Mouse (Mus musculus) C2C12 (cell line): ENCODE measurements around the gene Hmces. TPM values are rescaled to one million over a fixed set of nuclear protein-coding genes. Genes with fewer than 3 reads are reported as not detected.

Source experiments
- H3K27me3 ChIP-seq: one replicate; pipeline ENCODE4 v1.6.1; 2011; ENCODE audit not compliant: control insufficient read depth, insufficient read depth, insufficient read length
- H3K36me3 ChIP-seq: one replicate; pipeline ENCODE4 v1.6.1; 2011; ENCODE audit not compliant: control insufficient read depth, insufficient read depth
- H3K4me3 ChIP-seq: one replicate; pipeline ENCODE4 v1.5.1; 2011; ENCODE audit warnings: mild to moderate bottlenecking, control low read depth; ENCODE audit not compliant: poor library complexity, insufficient read depth, severe bottlenecking
- H3K79me2 ChIP-seq: one replicate; pipeline ENCODE4 v1.6.1; 2011; ENCODE audit not compliant: control insufficient read depth, insufficient read depth
- H3K79me3 ChIP-seq: one replicate; pipeline ENCODE4 v1.6.1; 2011; ENCODE audit warnings: low read depth, control low read depth
- H3ac ChIP-seq: one replicate; pipeline ENCODE3; 2011; ENCODE audit warnings: low read depth; ENCODE audit not compliant: control insufficient read depth, insufficient read length
- CEBPB ChIP-seq: IDR thresholded peaks from one replicate; pipeline ENCODE4 v1.6.1; 2011; ENCODE audit warnings: low read depth, mild to moderate bottlenecking, control low read depth, moderate library complexity
- CTCF ChIP-seq: IDR thresholded peaks from one replicate; pipeline ENCODE4 v1.5.1; 2011; ENCODE audit not compliant: control insufficient read depth, insufficient read depth, insufficient read length
- FOSL1 ChIP-seq: IDR thresholded peaks from one replicate; pipeline ENCODE4 v1.8.0; 2011; ENCODE audit warnings: mild to moderate bottlenecking, low read length; ENCODE audit not compliant: poor library complexity, insufficient read depth, severe bottlenecking
- MAX ChIP-seq: IDR thresholded peaks from one replicate; pipeline ENCODE4 v1.6.1; 2011; ENCODE audit warnings: mild to moderate bottlenecking, control low read depth
- MYOD1 ChIP-seq: IDR thresholded peaks from one replicate; pipeline ENCODE4 v1.6.1; 2011; ENCODE audit warnings: low read depth; ENCODE audit not compliant: control insufficient read depth, insufficient read length
- MYOG ChIP-seq: IDR thresholded peaks from one replicate; pipeline ENCODE4 v1.6.1; 2011; ENCODE audit not compliant: control insufficient read depth, insufficient read length; ENCODE audit errors: extremely low read depth
- USF1 ChIP-seq: IDR thresholded peaks from one replicate; pipeline ENCODE4 v1.6.1; 2011; ENCODE audit warnings: low read depth, mild to moderate bottlenecking, control low read depth, moderate library complexity
- polyA plus RNA-seq: library from polyadenylated mRNA; unstranded; fragments of >200 nt; fragmentation: generic; extraction: Trizol; gene quantifications from one replicate; pipeline ENCODE4 v1.2.1, GENCODE M21; 2012; ENCODE audit warnings: missing spikeins

Hmces gene
- polyA plus RNA-seq, 1 experiment = 43.5 TPM

GRCm38 (mm10) chr6:87879010-87879409 lies 34.7 kb upstream of the Hmces start:
- Histone ChIP-seq H3K27me3 (no peaks in the 10 kb centered on the region), H3K36me3 (no peaks in the 10 kb centered on the region), H3K79me3 (no peaks in the 10 kb centered on the region), H3ac (no peak overlapping the region), H3K4me3 (no peak overlapping the region), H3K79me2 (no peaks in the 10 kb centered on the region)
- TF ChIP-seq USF1 (peak; percentile 50), MYOG (no peak), MAX (no peak), FOSL1 (no peak), CTCF (no peak), CEBPB (no peak), MYOD1 (no peak)

GRCm38 (mm10) chr6:87879628-87880027 lies 34.1 kb upstream of the Hmces start:
- no peaks in the 10 kb centered on the region for H3K36me3 ChIP-seq
- H3ac ChIP-seq = no peak overlapping the region
- H3K79me2 ChIP-seq = no peaks in the 10 kb centered on the region
- no peaks in the 10 kb centered on the region for H3K79me3 ChIP-seq
- H3K27me3 ChIP-seq = no peaks in the 10 kb centered on the region
- no peak overlapping the region for H3K4me3 ChIP-seq
- no peak for TF ChIP-seq CEBPB
- no peak for TF ChIP-seq CTCF
- no peak for TF ChIP-seq USF1
- no peak for TF ChIP-seq MYOG
- TF ChIP-seq MYOD1 = no peak
- no peak for TF ChIP-seq MAX
- TF ChIP-seq FOSL1 = no peak

GRCm38 (mm10) chr6:87882221-87882620 lies 31.5 kb upstream of the Hmces start:
- H3ac ChIP-seq = no peak overlapping the region
- H3K4me3 ChIP-seq = no peak overlapping the region
- no peaks in the 10 kb centered on the region for H3K79me2 ChIP-seq
- H3K36me3 ChIP-seq = no peaks in the 10 kb centered on the region
- no peaks in the 10 kb centered on the region for H3K79me3 ChIP-seq
- no peaks in the 10 kb centered on the region for H3K27me3 ChIP-seq
- no peak for TF ChIP-seq CTCF
- no peak for TF ChIP-seq USF1
- no peak for TF ChIP-seq CEBPB
- no peak for TF ChIP-seq MAX
- no peak for TF ChIP-seq FOSL1
- no peak for TF ChIP-seq MYOG
- no peak for TF ChIP-seq MYOD1

- TF ChIP-seq CTCF = no peak
- TF ChIP-seq MAX = no peak
- TF ChIP-seq FOSL1 = no peak
- no peak for TF ChIP-seq CEBPB
- TF ChIP-seq USF1 = no peak
- no peak for TF ChIP-seq MYOD1
- no peak for TF ChIP-seq MYOG
- Histone ChIP-seq H3K4me3 (no peak overlapping the region), H3K79me2 (peaks cover 2% of the 10 kb centered on the region), H3K27me3 (no peaks in the 10 kb centered on the region), H3K79me3 (peaks cover under 1% of the 10 kb centered on the region), H3K36me3 (no peaks in the 10 kb centered on the region), H3ac (no peak overlapping the region)
These were observed 30.9 kb upstream of the Hmces start for GRCm38 (mm10) chr6:87882816-87883215.

GRCm38 (mm10) chr6:87886721-87887120 lies 27.0 kb upstream of the Hmces start:
- Histone ChIP-seq H3ac (no peak overlapping the region), H3K79me2 (peaks cover 32% of the 10 kb centered on the region), H3K79me3 (peaks cover 27% of the 10 kb centered on the region), H3K27me3 (no peaks in the 10 kb centered on the region), H3K4me3 (no peak overlapping the region), H3K36me3 (peaks cover 29% of the 10 kb centered on the region)
- TF ChIP-seq CTCF = no peak
- no peak for TF ChIP-seq MYOD1
- no peak for TF ChIP-seq FOSL1
- no peak for TF ChIP-seq CEBPB
- no peak for TF ChIP-seq MAX
- no peak for TF ChIP-seq USF1
- no peak for TF ChIP-seq MYOG

- H3ac ChIP-seq = peak within 1 kb of the TSS; percentile 96
- peaks cover 32% of the 10 kb centered on the region for H3K79me2 ChIP-seq
- H3K4me3 ChIP-seq = peak within 1 kb of the TSS; percentile 97
- TF ChIP-seq CTCF = peak; percentile 93
- TF ChIP-seq FOSL1 = no peak
- peak; percentile 76 for TF ChIP-seq MAX
- TF ChIP-seq USF1 = no peak
- no peak for TF ChIP-seq MYOD1
- no peak for TF ChIP-seq MYOG
- no peak for TF ChIP-seq CEBPB
- H3K36me3 ChIP-seq = peaks cover 39% of the 10 kb centered on the region
- peaks cover 27% of the 10 kb centered on the region for H3K79me3 ChIP-seq
- no peaks in the 10 kb centered on the region for H3K27me3 ChIP-seq
These were observed 26.0 kb upstream of the Hmces start, which contains the start of gene Copg1 for GRCm38 (mm10) chr6:87887594-87888233. TSS of gene Copg1 (plus strand) at chr6:87887814.
